Mouse (Mus musculus) midbrain, embryonic 14.5 days (tissue): ENCODE measurements around the gene Arl8b. TPM values are rescaled to one million over a fixed set of nuclear protein-coding genes. Genes with fewer than 3 reads are reported as not detected.

Experiments used
- ATAC-seq: fragments of 200-750 bp; cut with Nextera tagmentation; 2 replicates; pipeline ENCODE4 v1.8.0; 2017; ENCODE audit warnings: moderate number of reproducible peaks, moderate library complexity; ENCODE audit not compliant: low FRiP score, low TSS enrichment
- DNase-seq: peaks from one replicate; pipeline ENCODE4 v3.0.0-alpha.2; 2015
- H3K27ac ChIP-seq: fragments of 300-500 bp; sonication (generic); replicated peaks from 2 replicates; pipeline ENCODE4 v1.5.1; 2014; ENCODE audit warnings: mild to moderate bottlenecking, low read depth, low read length, moderate library complexity
- H3K27me3 ChIP-seq: fragments of 300-500 bp; sonication (generic); 2 replicates; pipeline ENCODE4 v1.6.1; 2014; ENCODE audit warnings: low read length, control low read depth, mixed read lengths; ENCODE audit not compliant: control insufficient read depth, insufficient read depth
- H3K36me3 ChIP-seq: fragments of 300-500 bp; sonication (generic); 2 replicates; pipeline ENCODE4 v1.6.1; 2014; ENCODE audit warnings: low read length, control low read depth; ENCODE audit not compliant: control insufficient read depth, insufficient read depth
- H3K4me1 ChIP-seq: fragments of 300-500 bp; sonication (generic); 2 replicates; pipeline ENCODE4 v1.6.1; 2014; ENCODE audit warnings: mild to moderate bottlenecking, antibody characterized with exemption, low read length, control low read depth; ENCODE audit not compliant: control insufficient read depth, insufficient read depth
- H3K4me2 ChIP-seq: fragments of 300-500 bp; sonication (generic); 2 replicates; pipeline ENCODE4 v1.6.1; 2014; ENCODE audit warnings: mild to moderate bottlenecking, low read length, moderate library complexity
- H3K4me3 ChIP-seq: fragments of 300-500 bp; sonication (generic); replicated peaks from 2 replicates; pipeline ENCODE4 v1.5.1; 2014; ENCODE audit warnings: low read depth, low read length
- H3K9ac ChIP-seq: fragments of 300-500 bp; sonication (generic); replicated peaks from 2 replicates; pipeline ENCODE4 v1.6.1; 2014; ENCODE audit warnings: mild to moderate bottlenecking, low read length, moderate library complexity
- H3K9me3 ChIP-seq: fragments of 300-500 bp; sonication (generic); 2 replicates; pipeline ENCODE4 v1.6.1; 2016; ENCODE audit warnings: low read length, control low read depth, mixed read lengths; ENCODE audit not compliant: control insufficient read depth
- WGBS: fragments of 180-500 bp; shearing (Covaris S2); extraction: QIAGEN DNeasy Blood & Tissue Kit; methylation state at CpG from one replicate; pipeline ENCODE4 v1.1.7; 2014; 5-methylcytosine and 5-hydroxymethylcytosine counted together
- polyA plus RNA-seq: library from polyadenylated mRNA; unstranded; fragments of >200 nt; fragmentation: Nextera tagmentation; extraction: Ambion mirVana; gene quantifications from 2 replicates; pipeline ENCODE4 v1.2.1, GENCODE M21; 2014

Arl8b gene
- polyA plus RNA-seq, 1 experiment from 2014 or later: 113 TPM

DNA sequence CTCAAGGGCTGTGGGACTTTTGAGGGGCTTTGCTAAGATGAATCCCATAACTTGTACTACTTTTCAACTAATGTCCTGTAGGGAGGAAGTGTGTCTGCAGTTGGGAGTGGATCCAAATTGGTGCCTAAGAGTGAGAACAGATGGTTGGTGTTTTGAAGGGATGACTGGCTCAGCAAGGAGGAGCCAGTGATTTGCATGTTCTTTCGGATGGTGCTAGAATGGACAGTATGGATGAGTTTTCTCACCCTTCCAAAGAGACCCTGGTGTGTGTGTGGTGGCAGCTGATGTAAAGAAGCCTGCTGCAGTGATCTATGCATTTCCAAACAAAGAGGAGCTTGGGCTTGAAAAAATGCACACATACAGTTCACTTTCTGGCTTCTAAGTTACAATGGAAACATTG lies 22.3 kb downstream of the Arl8b start:
- ATAC-seq (no peak), DNase-seq (no peak)
- no peak overlapping the region for H3K27ac ChIP-seq
- no peaks in the 10 kb centered on the region for H3K9me3 ChIP-seq
- H3K4me3 ChIP-seq: no peak overlapping the region
- no peak overlapping the region for H3K4me2 ChIP-seq
- no peak overlapping the region for H3K9ac ChIP-seq
- 43% methylated on average over 1 of the region's 1 CpGs for WGBS
- H3K4me1 ChIP-seq: 0 out of 2 replicates have a peak, but pooled peaks cover 2% of the 10 kb centered on the region
- no peaks in the 10 kb centered on the region for H3K36me3 ChIP-seq
- no peaks in the 10 kb centered on the region for H3K27me3 ChIP-seq

GRCm38 (mm10) chr6:108805871-108806270 lies 23.0 kb downstream of the Arl8b start:
- Histone ChIP-seq H3K27ac (no peak overlapping the region), H3K36me3 (no peaks in the 10 kb centered on the region), H3K9ac (no peak overlapping the region), H3K4me2 (no peak overlapping the region), H3K4me3 (no peak overlapping the region), H3K9me3 (no peaks in the 10 kb centered on the region), H3K27me3 (no peaks in the 10 kb centered on the region), H3K4me1 (0 out of 2 replicates have a peak, but pooled peaks cover 2% of the 10 kb centered on the region)
- WGBS: 85% methylated on average over 7 of the region's 7 CpGs
- ATAC-seq (no peak), DNase-seq (no peak)

DNA sequence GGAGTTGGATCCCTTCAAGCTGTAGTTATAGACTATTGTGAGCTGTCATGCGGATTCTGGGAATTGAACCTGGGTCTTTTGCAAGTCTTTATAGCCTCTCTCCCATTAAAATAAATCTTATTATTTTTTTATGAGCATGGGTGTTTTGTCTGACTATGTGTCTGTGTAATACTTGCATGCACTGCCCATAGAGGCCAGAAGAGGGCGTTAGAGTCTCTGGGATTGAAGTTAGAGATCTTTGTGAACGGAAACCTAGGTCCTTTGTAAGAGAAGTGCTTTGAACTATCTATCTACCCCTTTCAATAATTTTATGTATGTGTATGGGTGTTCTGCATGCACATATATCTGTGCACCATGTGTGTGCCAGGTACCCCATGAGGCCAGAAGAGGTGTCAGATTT lies 24.5 kb downstream of the Arl8b start:
- DNase-seq: no peak
- no peak overlapping the region for H3K4me3 ChIP-seq
- no peaks in the 10 kb centered on the region for H3K9me3 ChIP-seq
- WGBS: 67% methylated on average over 3 of the region's 3 CpGs
- no peaks in the 10 kb centered on the region for H3K27me3 ChIP-seq
- H3K36me3 ChIP-seq: no peaks in the 10 kb centered on the region
- H3K4me1 ChIP-seq: 0 out of 2 replicates have a peak, but pooled peaks cover 2% of the 10 kb centered on the region
- no peak overlapping the region for H3K4me2 ChIP-seq
- H3K27ac ChIP-seq: no peak overlapping the region
- no peak for ATAC-seq
- H3K9ac ChIP-seq: no peak overlapping the region

DNA sequence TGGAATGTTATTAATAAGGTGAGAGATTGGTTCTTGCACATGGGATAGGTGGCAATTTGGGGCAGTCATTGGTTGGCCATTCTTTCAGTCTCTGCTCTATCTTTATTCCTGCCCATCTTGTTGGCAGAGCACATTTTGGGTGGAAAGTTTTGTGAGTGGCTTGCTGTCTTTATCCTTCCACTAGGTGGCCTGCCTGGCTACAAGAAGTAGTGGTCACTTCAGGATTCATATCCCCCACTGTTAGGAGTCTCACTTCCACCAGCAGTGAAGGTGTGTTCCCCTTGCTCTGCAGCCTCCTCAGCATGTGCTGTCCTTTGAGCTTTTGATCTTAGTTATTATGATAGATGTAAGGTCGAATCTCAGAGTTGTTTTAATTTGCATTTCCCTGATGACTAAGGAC lies 25.9 kb downstream of the Arl8b start:
- no peaks in the 10 kb centered on the region for H3K36me3 ChIP-seq
- 0 out of 2 replicates have a peak, but pooled peaks cover 2% of the 10 kb centered on the region for H3K4me1 ChIP-seq
- H3K27me3 ChIP-seq: no peaks in the 10 kb centered on the region
- H3K9ac ChIP-seq: no peak overlapping the region
- WGBS: 89% methylated on average over 1 of the region's 1 CpGs
- H3K27ac ChIP-seq: no peak overlapping the region
- no peak overlapping the region for H3K4me3 ChIP-seq
- ATAC-seq (no peak), DNase-seq (no peak)
- no peaks in the 10 kb centered on the region for H3K9me3 ChIP-seq
- no peak overlapping the region for H3K4me2 ChIP-seq

DNA sequence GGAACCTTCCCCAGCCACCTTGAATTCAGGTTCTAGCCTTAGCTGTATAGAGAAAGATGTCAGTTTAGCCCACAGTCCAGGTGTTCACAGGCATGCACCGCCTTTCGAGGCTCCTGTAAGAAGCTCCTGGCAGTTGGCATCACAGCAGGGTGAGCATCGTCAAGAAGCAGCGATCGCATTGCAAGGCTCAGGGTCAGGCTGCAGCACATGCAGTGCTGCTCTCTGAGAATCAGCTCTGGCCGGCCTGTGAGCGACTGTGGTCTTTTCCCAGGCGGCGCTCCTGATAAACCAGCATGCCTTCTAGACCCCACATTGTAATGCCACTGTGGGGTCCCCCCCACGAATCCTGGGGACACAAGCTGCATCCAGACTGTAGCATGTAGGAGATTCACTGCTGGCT lies 27.3 kb downstream of the Arl8b start:
- 0 out of 2 replicates have a peak, but pooled peaks cover under 1% of the 10 kb centered on the region for H3K4me1 ChIP-seq
- no peak overlapping the region for H3K4me3 ChIP-seq
- DNase-seq: no peak
- H3K27ac ChIP-seq: no peak overlapping the region
- H3K9ac ChIP-seq: no peak overlapping the region
- H3K4me2 ChIP-seq: no peak overlapping the region
- no peaks in the 10 kb centered on the region for H3K9me3 ChIP-seq
- ATAC-seq: no peak
- peaks cover 3% of the 10 kb centered on the region; the same call in 1 of the 2 replicates for H3K36me3 ChIP-seq
- WGBS: 67% methylated on average over 10 of the region's 10 CpGs
- no peaks in the 10 kb centered on the region for H3K27me3 ChIP-seq

GRCm38 (mm10) chr6:108812134-108812533 lies 29.2 kb downstream of the Arl8b start:
- ATAC-seq (no peak), DNase-seq (no peak)
- H3K27ac ChIP-seq: no peak overlapping the region
- H3K4me2 ChIP-seq: no peak overlapping the region
- H3K27me3 ChIP-seq: no peaks in the 10 kb centered on the region
- H3K4me3 ChIP-seq: no peak overlapping the region
- WGBS: 89% methylated on average over 2 of the region's 2 CpGs
- H3K9me3 ChIP-seq: no peaks in the 10 kb centered on the region
- H3K4me1 ChIP-seq: no peaks in the 10 kb centered on the region
- peaks cover 6% of the 10 kb centered on the region; the same call in 1 of the 2 replicates for H3K36me3 ChIP-seq
- H3K9ac ChIP-seq: no peak overlapping the region

DNA sequence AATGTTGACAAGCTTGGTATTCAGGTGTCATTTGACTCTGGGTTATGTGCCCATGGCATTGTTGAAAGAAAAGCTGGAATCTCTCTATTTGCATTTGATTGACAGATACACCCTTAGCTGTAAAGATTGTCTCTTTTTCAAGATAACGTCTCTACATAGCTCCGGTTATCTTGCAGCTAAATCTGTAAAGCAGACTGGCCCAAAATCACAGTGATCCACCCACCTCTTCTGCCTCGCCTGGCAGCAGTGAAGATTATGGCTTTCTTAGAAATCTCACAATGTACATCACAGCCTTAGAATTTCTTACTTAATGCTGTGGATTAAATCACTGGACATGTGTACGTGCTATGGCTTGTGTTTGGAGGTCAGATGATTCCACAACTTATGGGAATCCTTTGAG lies 34.6 kb downstream of the Arl8b start:
- H3K36me3 ChIP-seq: peaks cover 49% of the 10 kb centered on the region
- no peak overlapping the region for H3K27ac ChIP-seq

DNA sequence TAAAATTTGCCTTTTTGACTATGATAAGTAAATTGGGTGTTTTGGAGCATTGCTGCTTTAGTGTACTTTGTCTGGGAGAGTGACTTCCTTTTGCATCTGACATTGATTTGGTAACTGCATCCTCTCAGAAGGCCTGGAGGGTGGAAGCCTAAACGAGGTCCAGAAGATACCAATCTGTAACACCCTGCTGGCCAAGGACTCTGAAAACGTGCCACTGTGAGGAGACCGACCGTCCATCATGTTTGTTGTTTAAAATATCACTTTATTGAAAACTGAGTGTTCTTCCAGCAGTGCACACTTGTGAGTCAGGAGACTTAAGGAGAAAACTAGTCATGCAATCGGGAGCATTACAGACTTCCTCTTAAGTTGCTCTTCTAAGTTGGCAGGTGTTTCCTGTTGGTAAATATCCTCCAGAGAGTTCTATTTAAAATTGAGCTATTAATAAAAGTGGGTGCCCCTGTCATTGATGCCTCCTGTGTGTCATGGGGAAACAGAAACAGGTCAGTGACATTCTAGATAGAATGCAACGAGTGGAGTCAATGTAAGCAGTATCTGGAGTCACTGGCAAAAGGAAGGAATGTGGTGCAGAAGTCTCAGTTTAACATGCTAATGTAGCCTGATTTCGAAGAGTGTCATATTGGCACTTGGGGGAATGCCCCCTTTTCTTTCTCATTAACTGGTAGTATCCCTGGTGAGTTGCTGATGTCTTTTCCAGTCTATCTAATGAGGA lies 42.1 kb downstream of the Arl8b start:
- DNase-seq (no peak), ATAC-seq (no peak)

More for the DNA sequence above, 34.6 kb downstream of the Arl8b start:
- Histone ChIP-seq H3K4me2 (no peak overlapping the region), H3K9ac (no peak overlapping the region), H3K27me3 (no peaks in the 10 kb centered on the region), H3K9me3 (no peaks in the 10 kb centered on the region), H3K4me1 (no peaks in the 10 kb centered on the region), H3K4me3 (no peak overlapping the region)
- 72% methylated on average over 4 of the region's 4 CpGs for WGBS
- DNase-seq: no peak
- ATAC-seq: no peak

DNA sequence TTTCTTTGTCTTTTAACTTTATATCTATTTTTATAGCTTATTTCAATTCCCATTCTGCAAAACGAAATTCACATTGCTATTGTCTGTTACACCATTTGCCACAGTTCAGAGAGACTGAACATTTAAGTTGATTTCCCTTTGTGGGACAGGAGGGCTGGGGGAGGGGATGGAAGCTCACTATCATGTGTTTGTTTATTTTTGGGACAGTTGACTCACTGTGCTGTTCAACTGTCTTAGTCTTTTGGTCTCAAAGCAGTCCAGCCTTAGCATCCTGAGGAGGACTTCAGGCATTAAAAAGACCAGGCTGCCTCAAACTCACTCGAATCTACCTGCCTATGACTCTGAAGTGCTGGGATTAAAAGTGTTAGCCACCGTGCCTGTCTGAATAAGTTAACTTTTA lies 43.2 kb downstream of the Arl8b start:
- Histone ChIP-seq H3K27me3 (no peaks in the 10 kb centered on the region), H3K27ac (no peak overlapping the region), H3K9ac (no peak overlapping the region), H3K9me3 (no peaks in the 10 kb centered on the region), H3K4me2 (no peak overlapping the region), H3K4me3 (no peak overlapping the region), H3K36me3 (peaks cover 32% of the 10 kb centered on the region), H3K4me1 (peaks cover 11% of the 10 kb centered on the region)
- WGBS: 78% methylated on average over 3 of the region's 3 CpGs
- DNase-seq (no peak), ATAC-seq (no peak)

More for the DNA sequence above, 42.1 kb downstream of the Arl8b start:
- Histone ChIP-seq H3K4me3 (no peak overlapping the region), H3K36me3 (peaks cover 41% of the 10 kb centered on the region), H3K4me1 (peaks cover 8% of the 10 kb centered on the region), H3K9ac (no peak overlapping the region), H3K27ac (no peak overlapping the region), H3K4me2 (no peak overlapping the region), H3K27me3 (no peaks in the 10 kb centered on the region), H3K9me3 (no peaks in the 10 kb centered on the region)
- 85% methylated on average over 7 of the region's 7 CpGs for WGBS
